In genomic region chr10:40257414-40258255, GRCm38 (mm10) we compare ENCODE assay signal across 8 mouse cellular contexts. TPM values are rescaled to one million over a fixed set of nuclear protein-coding genes. Genes with fewer than 3 reads are reported as not detected.
A peak's percentile ranks its signal among the peaks of the same experiment; 100 is the strongest.
DNase-seq lines count a peak whose midpoint lies in the region; ATAC-seq and TF ChIP-seq lines count a peak whose summit lies in the region.

Gene Gtf3c6, minus strand, starts transcription at chr10:40258108.

- H3K27me3 ChIP-seq in hindbrain, embryonic 10.5 days (ENCODE audit: insufficient read depth, poor library complexity, severe bottlenecking) = no peaks in the 10 kb centered on the region
- no peaks in the 10 kb centered on the region for H3K27me3 ChIP-seq in lung, postnatal 0 days (replicated peaks; ENCODE audit: insufficient read depth, low read length)

- H3K4me1 ChIP-seq in hindbrain, embryonic 10.5 days (replicated peaks) = peaks cover 22% of the 10 kb centered on the region
- no peaks in the 10 kb centered on the region; the same call in 1 of the 2 replicates for H3K4me1 ChIP-seq in lung, postnatal 0 days (ENCODE audit: insufficient read depth, low read depth, low read length)

- peak within 1 kb of the TSS; percentile 50 for H3K9ac ChIP-seq in lung, postnatal 0 days (replicated peaks; ENCODE audit: low read depth)

- DNase-seq in MEL-GATA-1-ER (ENCODE audit: extremely low read depth, low read depth) = peak; percentile 99
- DNase-seq in cerebellum, adult 8-10 months = peak; percentile 91
- peak; percentile 95 for DNase-seq in hindbrain, embryonic 10.5 days (ENCODE audit: low spot score)
- peak; percentile 93 for DNase-seq in layer of hippocampus, adult 9-11 months
- peak; percentile 97 for DNase-seq in lung, postnatal 0 days (ENCODE audit: low spot score)
- DNase-seq in ovary, postnatal 14 days (ENCODE audit: low spot score) = peak; percentile 93
- peak; percentile 94 for DNase-seq in thymus, postnatal 14 days

- no peaks in the 10 kb centered on the region for H3K9me3 ChIP-seq in hindbrain, embryonic 10.5 days
- no peaks in the 10 kb centered on the region for H3K9me3 ChIP-seq in lung, postnatal 0 days (ENCODE audit: low read length)

- peaks cover 33% of the 10 kb centered on the region for H3K36me3 ChIP-seq in hindbrain, embryonic 10.5 days
- peaks cover 3% of the 10 kb centered on the region; the same call in 1 of the 2 replicates for H3K36me3 ChIP-seq in lung, postnatal 0 days (ENCODE audit: insufficient read depth, low read length)

- peak within 1 kb of the TSS; percentile 80 for H3K4me3 ChIP-seq in hindbrain, embryonic 10.5 days
- H3K4me3 ChIP-seq in lung, postnatal 0 days (ENCODE audit: low read depth, low read length) = peak within 1 kb of the TSS; percentile 61

- ATAC-seq in frontal cortex, adult (ENCODE audit: low TSS enrichment) = peak; percentile 80
- ATAC-seq in lung, postnatal 0 days = peak; percentile 81

- WGBS in hindbrain, embryonic 10.5 days = under 1% methylated on average over 43 of the region's 43 CpGs
- under 1% methylated on average over 43 of the region's 43 CpGs for WGBS in lung, postnatal 0 days

- H3K27ac ChIP-seq in hindbrain, embryonic 10.5 days = peak within 1 kb of the TSS; percentile 98
- H3K27ac ChIP-seq in lung, postnatal 0 days (ENCODE audit: low read length) = peak within 1 kb of the TSS; percentile 91

- TF ChIP-seq CTCF in lung, postnatal 0 days (IDR thresholded peaks at IDR 0.05) = no peak

- peak within 1 kb of the TSS; percentile 77 for H3K4me2 ChIP-seq in lung, postnatal 0 days (replicated peaks; ENCODE audit: low read depth, low read length)

- 0 out of 2 replicates have a peak, but pooled peaks have one; percentile 27 for TF ChIP-seq EP300 in lung, postnatal 0 days (IDR thresholded peaks at IDR 0.05)

RNA-seq across cellular contexts. Expression of gene Gtf3c6, which starts in this region (rescaled TPM):
- polyA plus RNA-seq in hindbrain, embryonic 10.5 days (2016; fragmentation: Nextera tagmentation; extraction: Ambion mirVana) = 140 and 144 TPM in 2 replicates
- 35.2 and 40.0 TPM in 2 replicates for polyA plus RNA-seq in lung, postnatal 0 days (2015; fragmentation: Nextera tagmentation; extraction: Ambion mirVana)

Comparison
In these comparisons a context has a peak if more than half of its experiments do, and no peak if none do; other contexts are left out.
1. Peak in every context shown above with its lines: DNase-seq, ATAC-seq, H3K4me3 ChIP-seq and H3K27ac ChIP-seq.